Mouse (Mus musculus) left cerebral cortex, postnatal 4 days (tissue): ENCODE data around the gene Gm9970. TPM values are rescaled to one million over a fixed set of nuclear protein-coding genes. Genes with fewer than 3 reads are reported as not detected.
A peak's percentile ranks its signal among the peaks of the same experiment; 100 is the strongest.
"Not testable (repeated sequence)": the region's sequence is repeated elsewhere in the genome, so short reads cannot be mapped to it uniquely, and the experiment has no call there.

Source experiments
- DNase-seq: peaks from one replicate; pipeline ENCODE4 v3.0.0-alpha.2; 2022
- intact Hi-C: fragments of 180-260 bp; cut with DNase I; formaldehyde crosslinking; loops from one replicate; pipeline ENCODE4 v1.15.1; 2025
- total RNA-seq, 2 experiments: library from RNA; stranded (reverse); gene quantifications; 2 replicates each; pipeline ENCODE4 v1.2.3; 2021

Gene Gm9970
- total RNA-seq, 2 experiments from 2014 or later, result not detected

DNA sequence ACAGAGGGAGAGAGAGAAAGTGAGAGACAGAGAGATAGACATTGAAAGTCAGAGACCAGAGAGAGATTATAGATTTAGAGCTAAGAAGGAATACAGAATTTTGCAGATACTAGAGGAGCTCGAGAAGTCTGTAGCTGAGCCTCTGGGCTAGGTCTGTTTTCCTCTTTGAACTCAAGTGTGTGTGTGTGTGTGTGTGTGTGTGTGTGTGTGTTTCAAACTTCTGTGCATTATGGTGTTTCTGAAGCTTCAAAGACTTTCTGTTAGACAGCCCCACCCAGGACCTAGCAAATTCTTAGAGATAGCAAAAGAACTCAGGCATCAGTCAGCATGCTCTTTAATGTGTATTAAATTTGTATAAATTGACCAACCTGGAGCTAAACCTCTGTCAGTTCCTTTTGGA lies 14.4 kb downstream of the Gm9970 start:
- DNase-seq, result no peak
- intact Hi-C loops, result no loop called here

DNA sequence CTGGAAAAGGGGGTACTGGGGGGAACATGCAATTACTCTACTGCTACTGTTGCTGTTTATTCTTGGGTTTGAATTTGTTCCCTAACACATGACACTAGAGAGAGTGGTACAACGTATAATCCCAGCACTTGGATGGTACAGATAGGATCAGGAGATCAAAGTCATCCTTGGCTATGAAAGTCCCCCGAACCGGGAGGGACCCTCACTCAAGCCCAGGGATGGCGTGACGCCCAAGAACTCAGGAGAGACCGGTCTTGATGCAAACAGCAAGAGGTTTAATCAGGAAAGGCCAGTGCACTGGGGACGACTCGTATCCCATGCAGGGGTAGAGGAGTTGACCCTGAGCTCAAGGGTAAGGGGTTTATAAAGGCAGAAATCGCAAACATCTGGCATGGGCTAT lies 18.3 kb downstream of the Gm9970 start:
- intact Hi-C loops, result no loop called here
- no peak for DNase-seq

DNA sequence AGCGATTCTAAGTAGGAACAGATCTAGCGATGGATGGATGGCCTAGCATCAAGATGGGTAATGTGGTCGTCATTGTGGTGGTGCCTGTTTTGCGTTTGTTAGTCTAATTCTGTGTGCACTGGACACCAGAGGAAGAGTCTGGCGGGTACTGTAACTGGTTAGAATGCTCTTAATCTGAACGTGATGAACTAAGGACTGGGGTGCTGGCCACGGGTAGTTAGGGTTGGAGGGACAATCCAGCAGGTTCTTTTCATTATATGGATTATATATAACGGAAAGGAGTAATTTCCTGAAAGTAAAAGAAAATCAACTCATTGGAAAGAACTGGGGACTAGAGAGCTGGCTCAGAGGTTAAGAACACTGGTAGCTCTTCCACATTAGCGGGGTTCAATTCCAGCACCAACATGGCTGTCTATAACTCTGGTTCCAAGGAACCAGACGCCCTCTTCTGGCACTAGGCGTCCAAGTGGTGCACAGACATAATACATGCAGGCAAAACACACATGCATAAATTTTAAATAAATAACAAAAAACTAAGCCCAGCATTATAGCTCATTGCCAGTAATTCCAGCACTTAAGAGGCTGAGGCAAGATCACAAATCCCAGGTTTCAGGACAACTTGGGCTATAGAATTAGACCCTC lies 19.6 kb downstream of the Gm9970 start:
- intact Hi-C loops, result no loop called here
- DNase-seq, result peak; percentile 55

DNA sequence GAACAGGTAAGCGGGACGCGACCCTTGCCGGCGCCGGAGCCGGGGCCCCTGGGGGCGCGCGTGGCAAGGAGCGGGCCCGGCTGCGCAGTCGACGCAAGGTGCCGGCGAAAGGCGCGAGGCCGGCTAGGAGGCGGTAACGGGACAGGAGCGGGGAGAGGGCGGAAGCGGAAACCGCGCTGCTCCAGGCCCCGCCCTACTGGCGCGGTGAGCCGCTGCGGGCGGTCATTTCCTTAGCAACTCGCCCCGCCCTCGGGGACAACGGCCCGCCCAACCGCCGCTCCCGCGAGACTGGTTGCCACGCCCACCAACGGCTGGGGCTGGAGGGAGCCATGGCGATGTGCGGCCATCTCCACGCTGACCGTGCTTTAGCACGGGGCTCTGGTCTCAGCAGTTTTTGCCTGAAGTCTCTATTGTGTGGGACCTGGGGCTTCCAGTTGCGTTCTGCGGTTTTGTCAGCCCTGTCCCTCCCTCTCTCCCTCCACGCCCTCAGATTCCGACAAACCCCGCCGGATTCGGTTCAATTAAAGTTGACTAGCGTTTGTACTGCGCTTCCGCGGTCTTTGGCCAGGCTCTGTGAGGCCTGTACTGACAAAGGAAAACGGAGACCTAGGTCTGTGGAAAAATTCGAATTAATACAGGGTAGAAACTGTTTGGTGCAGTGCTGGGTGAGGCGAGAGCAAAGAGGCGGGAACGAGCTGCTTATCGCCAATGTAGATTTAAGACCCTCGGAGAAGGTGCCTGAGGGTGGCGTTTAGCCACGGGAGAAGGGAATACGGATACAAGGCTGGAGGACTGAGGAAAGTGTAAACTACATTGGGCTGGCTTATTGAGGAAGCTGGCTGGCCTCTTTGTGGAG lies 20.4 kb downstream of the Gm9970 start, which contains the start of gene Ppm1g:
Ppm1g (minus strand) TSS at position 240 of the 856 bp plus-strand sequence.
- intact Hi-C loops, result no loop called here

DNA sequence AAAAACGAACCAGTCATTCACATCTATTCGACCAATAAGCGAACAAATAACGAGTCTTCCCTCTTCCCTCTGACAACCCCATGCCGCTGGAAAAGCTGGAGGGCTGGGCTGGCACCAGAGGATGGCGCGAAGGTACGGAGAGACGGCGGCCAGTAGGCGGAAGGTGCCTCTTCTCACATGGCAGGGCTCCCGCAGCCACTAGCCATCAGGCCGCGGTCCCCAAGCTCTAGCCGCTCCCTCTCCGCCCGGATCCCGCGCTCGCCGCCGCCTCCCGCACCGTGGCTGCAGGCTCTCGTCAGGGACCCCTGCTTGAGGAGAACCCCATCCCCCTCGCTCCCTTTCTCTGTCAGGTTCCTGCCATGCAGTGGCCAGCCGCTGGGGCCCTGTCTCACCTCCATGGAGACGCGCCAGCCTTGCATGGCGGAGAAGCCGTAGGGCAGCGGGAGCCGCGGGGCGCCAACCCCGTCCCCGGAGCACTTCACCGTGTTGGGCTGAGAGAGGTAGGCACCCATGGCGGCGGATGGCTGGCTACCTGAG lies 21.1 kb downstream of the Gm9970 start:
- intact Hi-C loops, result no loop called here
- peak; percentile 61 for DNase-seq

More for the DNA sequence above, 20.4 kb downstream of the Gm9970 start, which contains the start of gene Ppm1g:
- DNase-seq, result peak; percentile 99

DNA sequence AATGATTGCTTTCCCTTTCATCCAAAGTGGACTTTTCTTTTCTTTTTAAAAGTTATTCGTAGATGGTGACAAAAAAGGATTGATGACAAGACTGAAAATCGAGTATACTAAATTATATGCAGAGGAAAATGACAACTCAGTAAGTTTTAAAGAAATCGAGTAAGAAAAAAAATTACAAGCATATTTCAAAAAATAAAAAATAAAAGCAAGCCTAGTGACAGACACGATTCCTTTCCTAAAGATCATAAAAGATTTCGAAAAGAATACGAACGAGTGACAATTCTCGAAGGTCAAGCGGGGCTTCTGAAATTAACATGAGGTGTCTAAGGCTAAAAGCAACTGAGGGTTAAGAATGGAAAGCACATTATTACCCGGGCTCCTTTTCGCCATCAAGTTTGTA lies 21.6 kb downstream of the Gm9970 start:
- no peak for DNase-seq
- intact Hi-C loops, result no loop called here

DNA sequence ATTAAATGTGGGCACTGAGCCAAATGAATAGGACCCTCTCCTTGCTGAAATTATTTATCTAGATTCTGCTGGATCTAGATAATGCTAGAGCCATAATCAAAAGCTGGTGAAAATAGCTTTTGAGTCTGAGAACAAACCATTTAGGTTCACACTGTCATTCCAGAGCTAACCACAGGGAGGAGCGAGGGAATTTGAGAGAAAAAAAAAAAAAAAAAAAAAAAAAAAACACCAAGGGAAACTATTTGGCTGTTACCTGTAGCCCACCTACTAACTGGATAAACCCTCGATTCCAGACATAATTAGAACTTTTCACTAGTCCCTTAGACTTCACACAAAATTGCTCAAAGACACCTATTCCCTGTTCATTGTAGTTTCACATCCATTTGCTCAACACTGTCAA lies 22.0 kb downstream of the Gm9970 start:
- DNase-seq, result no peak
- intact Hi-C loops, result no loop called here

DNA sequence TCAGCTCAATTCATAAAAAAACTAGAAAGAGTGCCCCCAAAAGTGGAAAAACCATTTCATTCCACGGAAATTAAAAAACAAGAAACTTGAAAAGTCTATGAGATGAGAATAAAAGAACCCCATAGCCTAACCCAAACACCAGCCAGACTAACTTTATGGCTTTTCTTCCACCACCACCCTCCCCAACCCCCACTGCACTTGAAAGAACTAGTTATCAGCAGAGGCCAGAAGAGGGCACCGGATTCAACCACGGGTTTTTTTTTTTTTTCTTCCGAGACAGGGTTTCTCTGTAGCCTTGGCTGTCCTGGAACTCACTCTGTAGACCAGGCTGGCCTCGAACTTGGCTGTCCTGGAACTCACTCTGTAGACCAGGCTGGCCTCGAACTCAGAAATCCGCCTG lies 22.7 kb downstream of the Gm9970 start:
- intact Hi-C loops, result no loop called here
- DNase-seq, result no peak

DNA sequence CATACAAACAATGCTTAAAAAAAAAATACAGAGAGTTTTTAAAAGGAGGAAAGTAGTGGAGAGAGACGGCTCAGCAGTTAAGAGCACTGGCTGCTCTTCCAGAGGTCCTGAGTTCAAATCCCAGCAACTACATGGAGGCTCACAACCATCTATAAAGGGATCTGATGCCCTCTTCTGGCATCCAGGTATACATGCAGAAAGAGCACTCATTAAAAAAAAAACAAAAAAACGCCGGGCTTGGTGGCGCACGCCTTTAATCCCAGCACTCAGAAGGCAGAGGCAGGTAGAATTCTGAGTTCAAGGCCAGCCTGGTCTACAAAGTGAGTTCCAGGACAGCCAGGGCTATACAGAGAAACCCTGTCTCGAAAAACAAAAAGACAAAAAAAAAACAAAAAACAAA lies 24.5 kb downstream of the Gm9970 start:
- DNase-seq, intact Hi-C loops: not testable (repeated sequence)

DNA sequence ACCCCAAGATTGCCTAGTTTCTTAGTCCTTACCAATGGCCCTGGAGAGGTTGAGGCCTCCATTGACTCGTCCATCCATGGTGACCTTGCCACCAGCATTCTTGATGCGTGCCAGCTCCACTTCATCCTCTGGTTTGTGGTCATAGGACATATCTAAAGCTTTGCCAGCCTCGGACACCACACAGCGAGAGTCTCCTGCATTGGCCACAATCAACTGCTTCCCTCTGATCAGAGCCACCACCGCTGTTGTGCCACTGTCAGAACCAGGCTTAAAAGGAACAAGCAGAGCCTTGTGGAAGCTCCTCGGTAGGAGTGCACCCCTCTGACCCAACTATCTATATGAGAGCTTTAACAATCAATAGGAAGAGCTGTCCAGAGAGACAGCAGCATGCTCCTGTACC lies 36.6 kb downstream of the Gm9970 start:
- intact Hi-C loops, result no loop called here
- DNase-seq, result no peak

DNA sequence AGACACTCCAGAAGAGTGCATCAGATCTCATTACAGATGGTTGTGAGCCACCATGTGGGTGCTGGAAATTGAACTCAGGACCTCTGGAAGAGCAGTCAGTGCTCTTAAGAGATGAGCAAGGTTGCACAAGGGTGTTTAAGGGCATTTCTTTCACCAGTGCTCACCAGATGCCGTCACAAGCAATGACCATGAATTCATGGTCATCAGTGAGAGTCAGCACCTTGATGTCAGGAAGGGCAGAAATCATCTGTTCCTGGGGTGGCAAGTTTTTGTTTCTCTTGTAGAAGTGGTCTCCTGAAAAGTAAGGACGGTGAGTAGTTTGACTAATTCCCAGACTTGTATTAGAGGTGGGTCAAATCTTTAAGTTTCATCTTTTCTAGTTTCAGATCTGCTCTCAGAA lies 37.2 kb downstream of the Gm9970 start:
- DNase-seq, result no peak
- intact Hi-C loops, result no loop called here

DNA sequence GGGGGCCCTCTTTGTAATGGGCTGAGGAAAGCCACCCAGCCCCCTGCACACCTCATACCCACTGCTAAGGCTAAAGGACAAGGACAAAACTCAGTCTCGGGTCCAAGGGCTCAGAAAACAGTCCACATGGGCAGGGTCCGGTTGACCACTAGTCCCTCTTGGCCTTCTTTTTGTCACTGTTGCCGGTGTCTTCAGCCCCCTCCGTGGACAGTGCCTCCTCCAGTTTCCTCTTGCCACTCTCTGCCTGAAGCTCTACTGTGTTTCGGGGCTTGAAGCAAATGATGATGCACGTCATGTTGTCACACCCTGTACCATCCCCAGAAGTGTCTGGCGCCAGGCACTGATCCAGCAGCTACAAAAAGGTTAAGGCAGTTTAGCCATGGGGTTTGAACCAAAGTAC lies 38.1 kb downstream of the Gm9970 start:
- no peak for DNase-seq
- intact Hi-C loops, result no loop called here

DNA sequence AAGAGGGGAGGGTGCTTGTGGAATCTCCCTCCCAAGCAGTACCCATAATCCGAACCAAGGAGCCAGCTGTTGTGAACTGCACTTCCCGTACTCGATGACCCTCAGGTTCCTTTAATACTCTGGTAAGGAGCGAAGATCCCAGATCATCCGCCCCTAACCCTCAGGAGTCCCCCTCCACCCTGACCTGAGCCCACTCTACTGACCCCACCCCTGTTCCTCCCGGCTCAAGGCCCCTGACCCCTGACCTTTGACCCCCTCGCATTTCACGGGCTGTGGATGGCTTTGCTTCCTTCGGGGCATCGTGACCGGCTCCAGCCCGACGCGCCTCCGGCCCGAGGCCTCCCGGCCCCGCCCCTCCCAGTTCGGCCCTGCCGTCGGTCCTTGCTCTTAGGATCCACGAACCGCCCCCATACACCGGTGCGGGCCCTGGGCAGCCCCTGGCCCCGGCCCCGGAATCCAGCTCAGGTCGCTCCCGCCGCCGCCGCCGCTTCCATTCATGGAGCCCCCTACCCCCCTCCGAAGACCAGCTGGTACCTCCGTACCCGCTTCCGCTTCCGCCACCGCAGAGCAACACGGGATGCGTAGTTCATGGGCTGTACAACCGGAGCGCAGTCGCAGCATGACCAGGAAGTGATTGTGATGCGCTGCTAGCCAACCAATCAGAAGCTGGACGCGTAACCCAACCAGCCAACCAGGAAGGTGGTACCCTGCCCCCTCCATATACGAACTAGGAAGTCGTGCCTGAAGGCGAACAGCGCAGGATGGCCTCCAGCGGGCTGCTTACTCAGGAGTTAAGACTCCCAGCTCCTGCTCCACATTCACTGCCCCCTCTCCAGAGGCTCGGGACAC lies 39.1 kb downstream of the Gm9970 start, which contains the start of gene Zfp513:
Zfp513 (minus strand) TSS at position 562 of the 849 bp plus-strand sequence.
- intact Hi-C loops, result no loop called here
- DNase-seq, result peak; percentile 95

DNA sequence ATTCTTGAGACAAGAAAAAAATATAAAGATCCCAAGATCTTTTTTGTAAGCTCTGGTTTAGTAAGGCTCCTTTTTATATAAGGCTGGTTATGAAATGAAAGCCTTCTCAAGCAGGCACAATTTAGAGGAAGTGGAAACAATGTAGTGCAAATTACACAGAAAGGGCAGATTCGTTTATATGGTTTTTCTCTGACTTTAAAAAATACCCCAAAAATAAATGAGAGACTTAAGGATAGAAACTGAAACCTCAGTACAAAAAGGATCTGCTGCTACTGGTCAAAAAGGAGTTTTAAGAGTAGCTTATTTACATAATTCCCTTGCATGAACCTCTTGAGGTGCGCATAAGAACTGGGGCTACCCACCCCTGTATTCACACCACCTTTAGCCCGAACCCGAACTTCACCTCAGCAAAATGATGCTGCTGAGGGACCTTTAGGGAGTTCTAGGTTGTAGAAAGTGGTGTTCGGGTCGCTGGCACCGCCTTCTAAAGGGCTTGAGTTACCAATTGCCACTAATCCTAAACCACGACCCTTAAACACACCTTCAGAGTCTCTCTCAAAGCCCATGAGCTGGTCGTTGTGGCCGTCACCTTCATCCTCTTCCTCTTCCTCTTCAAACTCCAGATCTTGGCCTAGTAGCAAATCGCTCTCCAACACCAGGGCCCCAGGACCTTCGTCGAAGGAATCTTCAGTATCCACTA lies 39.8 kb downstream of the Gm9970 start:
- intact Hi-C loops, result no loop called here
- no peak for DNase-seq

DNA sequence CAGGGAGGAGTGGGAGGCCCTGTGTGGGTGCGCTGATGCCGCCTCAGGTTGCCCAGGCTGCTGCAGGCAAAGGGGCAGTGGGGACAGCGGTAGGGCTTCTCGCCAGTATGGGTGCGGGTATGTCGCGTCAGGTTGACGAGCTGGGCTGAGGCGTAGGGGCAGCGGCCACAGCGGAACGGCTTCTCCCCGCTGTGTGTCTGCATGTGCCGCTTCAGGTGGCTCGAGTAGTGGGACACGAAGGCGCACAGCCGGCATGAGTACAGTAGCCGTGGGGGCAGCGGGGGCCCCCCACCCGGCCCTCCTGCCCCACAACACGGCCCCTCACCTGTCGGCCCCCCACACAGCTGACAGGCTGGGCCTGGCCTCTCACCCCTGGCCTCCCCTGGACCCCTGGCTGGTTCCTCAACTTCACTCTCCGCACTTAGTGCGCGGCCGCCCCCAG lies 40.7 kb downstream of the Gm9970 start:
- intact Hi-C loops, result no loop called here
- peak; percentile 33 for DNase-seq

DNA sequence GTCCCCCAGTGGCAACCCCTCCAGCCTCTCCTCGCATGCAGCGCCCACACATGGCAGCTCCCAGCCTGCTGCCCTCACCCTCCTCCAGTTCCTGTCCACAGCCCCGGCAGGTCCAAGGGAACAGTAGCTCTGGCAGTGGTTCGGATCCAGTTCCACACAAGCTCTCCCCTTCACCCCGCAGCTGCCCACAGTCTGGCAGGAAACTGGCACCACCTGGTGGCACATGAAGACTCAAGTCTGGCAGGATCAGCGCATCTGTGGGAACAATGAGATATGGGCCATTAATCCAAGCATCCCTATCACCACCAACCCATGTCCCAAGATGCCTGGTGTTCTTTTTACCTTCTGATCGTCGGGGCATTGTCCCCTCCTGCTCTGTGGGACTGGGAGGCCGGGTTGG lies 41.1 kb downstream of the Gm9970 start:
- DNase-seq, result peak; percentile 32
- intact Hi-C loops, result no loop called here

DNA sequence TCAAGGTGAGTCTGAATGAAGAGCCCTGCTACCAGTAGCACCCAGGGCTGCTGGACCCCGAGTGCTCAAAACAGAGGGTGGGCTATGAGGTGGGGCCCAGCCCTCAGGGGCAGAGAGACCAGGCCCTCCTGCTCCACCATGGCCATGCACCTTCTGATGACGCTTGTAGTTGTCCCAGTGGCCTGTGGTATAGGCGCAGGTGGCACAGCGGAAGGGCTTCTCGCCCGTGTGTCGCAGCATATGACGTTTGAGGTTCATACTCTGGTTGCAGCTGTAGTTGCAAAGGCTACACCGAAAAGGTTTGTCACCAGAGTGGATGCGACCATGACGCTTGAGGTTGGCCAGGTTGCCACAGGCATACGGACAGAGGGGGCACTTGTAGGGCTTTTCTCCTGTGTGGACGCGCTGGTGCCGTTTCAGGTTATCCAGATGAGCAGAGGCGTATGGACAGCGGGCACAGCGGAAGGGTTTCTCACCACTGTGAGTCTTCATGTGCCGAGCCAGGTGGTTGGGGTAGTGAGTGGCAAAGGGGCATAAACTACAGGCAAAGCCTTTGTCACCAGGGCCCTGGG lies 41.6 kb downstream of the Gm9970 start:
- DNase-seq, result no peak
- intact Hi-C loops, result no loop called here

DNA sequence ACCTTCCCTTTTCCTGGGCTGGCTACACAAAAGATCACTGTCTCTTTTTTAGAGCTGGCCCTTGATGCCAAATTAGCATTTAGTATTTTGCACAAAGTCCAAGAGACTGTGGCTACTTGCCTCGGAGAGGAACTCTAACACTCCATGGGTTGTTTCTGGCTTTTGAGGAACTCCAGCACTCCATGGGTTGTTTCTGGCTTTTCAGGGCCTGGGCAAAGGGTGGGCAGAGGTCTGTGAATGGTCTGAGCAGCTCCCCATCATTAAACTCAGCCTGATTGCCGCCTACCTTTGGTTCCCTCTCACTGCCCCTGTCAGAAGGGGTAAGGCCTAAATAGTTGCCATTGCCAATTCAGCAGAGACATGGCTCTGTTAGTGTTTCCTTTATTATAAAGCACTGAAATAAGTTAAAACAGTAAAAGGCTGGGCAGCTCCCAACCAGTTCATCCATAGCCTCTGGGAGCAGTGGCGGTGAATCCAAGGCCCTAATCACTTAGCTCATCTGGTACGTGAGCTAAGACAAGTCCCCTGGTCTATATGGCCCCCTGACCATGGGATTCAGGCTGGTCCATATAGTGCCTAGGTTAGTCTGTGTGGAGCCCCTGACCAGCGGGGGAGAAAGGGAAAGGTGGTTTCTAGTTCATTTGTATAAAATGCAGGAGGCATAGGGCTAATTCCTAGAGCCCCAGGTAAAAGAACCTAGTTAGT lies 42.3 kb downstream of the Gm9970 start:
- no peak for DNase-seq
- intact Hi-C loops, result no loop called here

DNA sequence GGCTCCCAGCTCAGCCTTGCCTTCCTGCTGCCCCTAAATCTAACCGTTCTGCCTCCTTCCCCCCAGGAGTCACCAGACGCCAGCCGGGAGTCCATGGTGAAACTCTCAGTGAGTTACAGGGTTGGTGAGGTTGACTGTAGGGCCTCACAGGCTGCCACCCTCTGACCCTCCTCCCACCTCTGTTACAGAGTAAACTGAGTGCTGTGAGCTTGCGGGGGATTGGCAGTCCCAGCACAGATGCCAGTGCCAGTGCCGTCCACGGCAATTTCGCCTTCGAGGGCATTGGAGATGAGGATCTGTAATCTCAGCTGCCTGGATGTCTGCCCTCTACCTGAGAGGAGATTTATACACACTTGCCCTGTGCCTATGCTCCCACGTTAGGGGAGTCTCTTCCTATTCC lies 42.9 kb downstream of the Gm9970 start:
- intact Hi-C loops, result no loop called here
- no peak for DNase-seq
